Mouse (Mus musculus) A20 (cell line): ENCODE measurements around the gene Bpifb9b.
"Not testable (repeated sequence)": the region's sequence is repeated elsewhere in the genome, so short reads cannot be mapped to it uniquely, and the experiment has no call there.

ENCODE experiments used
- DNase-seq: peaks from one replicate; pipeline ENCODE4 v3.0.0-alpha.2; 2011; ENCODE audit warnings: low read depth, low spot score

The Bpifb9b gene

GRCm38 (mm10) chr2:154306927-154307326, at the start of gene Bpifb9b:
Gene Bpifb9b, plus strand, starts transcription at chr2:154307227.
- not testable (repeated sequence) for DNase-seq

DNA sequence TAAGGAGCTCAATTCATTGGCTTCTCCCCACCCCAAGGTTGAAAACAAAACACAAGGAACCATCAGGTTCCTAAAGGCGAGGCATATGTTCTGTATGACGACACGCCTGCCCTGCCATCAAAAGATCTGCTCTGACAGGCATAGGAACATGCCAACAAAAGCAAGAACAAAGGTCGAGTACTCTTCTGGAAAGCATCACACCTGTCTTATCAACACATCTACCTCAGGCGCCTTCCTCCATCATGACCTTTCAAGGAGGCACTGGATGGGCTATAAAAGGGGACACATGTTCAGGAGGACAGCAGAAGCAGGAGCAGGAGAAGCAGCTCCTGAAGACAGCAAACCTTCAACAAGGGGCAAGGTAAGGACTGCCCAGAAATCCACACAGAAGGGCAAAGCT, 49.5 kb upstream of the Bpifb9b start, which contains the start of gene Bpifb9a:
Bpifb9a (plus strand) TSS at position 301 of the 400 bp plus-strand sequence.
- not testable (repeated sequence) for DNase-seq

DNA sequence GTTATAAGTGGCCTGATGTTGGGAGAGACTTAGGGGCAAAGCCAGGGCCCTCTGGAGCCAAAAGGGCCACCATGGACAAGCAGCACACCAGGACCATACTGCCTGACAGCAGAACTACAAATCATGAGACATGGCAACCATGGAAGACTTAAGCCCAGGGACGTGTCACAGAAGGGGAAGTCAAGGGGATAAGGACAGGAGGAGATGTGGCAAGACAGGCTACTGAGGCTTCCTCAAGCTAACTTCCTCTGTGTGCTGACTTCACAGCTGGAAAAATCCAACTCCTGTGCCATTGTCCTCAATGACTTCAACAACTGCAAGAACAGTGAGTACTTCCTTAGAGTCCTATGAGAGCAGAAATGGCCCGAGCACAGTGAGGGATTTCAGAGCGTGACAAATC, 42.6 kb upstream of the Bpifb9b start:
- not testable (repeated sequence) for DNase-seq

DNA sequence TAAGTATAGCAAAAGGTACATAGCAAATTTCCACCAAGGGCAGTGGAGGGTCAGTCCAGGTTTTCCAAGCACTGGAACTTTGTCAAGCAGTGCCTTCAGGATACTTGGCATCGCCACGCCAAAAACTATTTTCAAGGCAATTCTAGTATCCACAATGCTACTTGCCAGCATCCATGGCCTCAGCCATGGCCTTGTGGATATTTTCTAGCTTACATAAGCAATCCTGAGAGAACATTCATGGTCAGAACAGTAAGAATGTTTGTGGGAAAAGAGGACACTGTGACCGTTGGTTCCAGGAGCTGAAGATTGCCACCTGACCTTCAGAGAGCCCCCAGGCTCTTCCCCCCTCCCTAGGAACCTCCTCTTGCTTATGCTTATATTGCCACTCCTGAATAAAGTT, 15.2 kb upstream of the Bpifb9b start:
- not testable (repeated sequence) for DNase-seq

- no peak for DNase-seq
These were observed 14.2 kb upstream of the Bpifb9b start for GRCm38 (mm10) chr2:154292833-154293232.

- peak; percentile 70 for DNase-seq
These were observed 12.3 kb upstream of the Bpifb9b start for GRCm38 (mm10) chr2:154294746-154295145.

DNA sequence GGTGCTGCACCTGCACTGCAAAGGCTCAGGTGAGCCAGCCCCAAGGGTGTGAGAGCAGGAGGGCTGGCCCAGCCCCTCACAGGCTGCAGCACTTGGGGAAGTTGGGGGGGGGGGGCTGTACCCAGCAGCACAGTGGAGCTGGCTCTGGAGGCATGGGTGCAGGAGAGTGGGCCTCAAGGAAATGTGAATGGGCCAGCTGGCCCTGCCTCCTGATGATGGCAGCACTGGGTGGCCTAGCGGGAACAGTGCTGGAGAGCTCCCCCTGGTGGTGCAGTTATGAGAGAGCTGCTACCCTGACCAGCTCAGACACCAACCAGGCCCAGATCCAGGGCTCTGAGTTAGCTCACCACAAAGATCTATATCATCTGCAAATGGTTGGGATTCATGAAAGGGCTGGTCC, 6.5 kb upstream of the Bpifb9b start:
- peak; percentile 78 for DNase-seq

DNA sequence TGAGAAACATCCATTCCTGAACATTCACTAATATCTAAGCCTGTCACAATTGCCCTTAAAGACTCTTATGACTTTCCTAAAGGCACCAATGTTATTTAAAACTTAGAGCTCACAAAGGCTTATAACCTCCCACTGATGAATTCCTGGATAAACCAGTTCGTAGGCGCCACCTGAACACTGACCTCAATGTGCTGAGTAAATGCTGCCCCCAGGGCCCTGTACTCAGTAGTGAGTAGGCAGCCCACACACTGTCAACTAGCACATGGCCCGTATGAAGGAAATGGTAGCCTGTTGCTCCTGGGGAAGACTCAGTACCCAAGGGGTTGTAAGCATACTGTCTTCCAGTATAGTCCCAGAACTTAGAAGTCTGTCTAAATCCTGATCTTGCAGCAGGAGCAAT, 5.3 kb upstream of the Bpifb9b start:
- no peak for DNase-seq

GRCm38 (mm10) chr2:154304604-154305003, 2.4 kb upstream of the Bpifb9b start:
- DNase-seq: not testable (repeated sequence)

- DNase-seq: not testable (repeated sequence)
These were observed 6.7 kb downstream of the Bpifb9b start for GRCm38 (mm10) chr2:154313771-154314170.

GRCm38 (mm10) chr2:154326852-154327251, 19.8 kb downstream of the Bpifb9b start:
- no peak for DNase-seq

DNA sequence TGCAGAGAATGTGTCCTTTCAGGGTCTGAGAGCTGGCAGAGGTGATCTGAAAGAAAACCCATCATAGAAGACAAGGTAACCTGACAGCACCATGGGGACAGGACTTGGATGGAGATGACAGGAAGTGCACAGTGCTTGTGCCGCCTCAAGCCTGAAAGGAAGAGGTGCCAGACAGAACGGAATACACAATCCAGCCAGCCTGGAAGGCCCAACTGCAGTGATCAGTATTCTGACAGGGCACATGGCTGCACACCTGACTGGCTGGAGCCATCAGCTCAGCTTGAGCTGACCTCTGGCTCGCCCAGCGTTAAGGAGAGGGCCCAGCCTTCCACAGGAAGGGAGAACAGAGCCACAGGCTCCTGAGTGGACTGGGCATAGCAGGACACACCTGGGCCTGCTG, 28.5 kb downstream of the Bpifb9b start:
- no peak for DNase-seq

DNA sequence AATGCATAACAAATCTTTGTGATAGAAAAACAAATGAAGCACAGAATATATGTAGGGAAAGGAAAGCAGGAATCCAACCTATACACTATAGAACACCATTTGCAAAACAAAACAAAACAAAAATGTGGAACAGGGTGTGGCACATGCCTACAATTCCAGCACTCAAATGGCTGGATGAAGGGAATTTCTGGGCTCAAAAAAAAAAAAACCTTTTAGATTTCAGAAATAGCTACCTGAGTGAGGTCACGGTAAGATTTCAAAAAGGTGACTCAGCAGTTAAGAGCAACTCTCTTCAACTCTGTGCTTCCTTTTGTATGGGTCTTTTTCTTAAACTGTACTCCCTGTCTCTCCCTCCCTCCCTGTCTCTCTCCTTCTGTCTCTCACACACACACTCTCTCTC, 31.1 kb downstream of the Bpifb9b start:
- DNase-seq: no peak

GRCm38 (mm10) chr2:154339356-154339755, 32.3 kb downstream of the Bpifb9b start:
- DNase-seq: no peak

GRCm38 (mm10) chr2:154348152-154348551, 41.1 kb downstream of the Bpifb9b start:
- no peak for DNase-seq

GRCm38 (mm10) chr2:154354000-154354425, 47.0 kb downstream of the Bpifb9b start:
- DNase-seq: not testable (repeated sequence)

DNA sequence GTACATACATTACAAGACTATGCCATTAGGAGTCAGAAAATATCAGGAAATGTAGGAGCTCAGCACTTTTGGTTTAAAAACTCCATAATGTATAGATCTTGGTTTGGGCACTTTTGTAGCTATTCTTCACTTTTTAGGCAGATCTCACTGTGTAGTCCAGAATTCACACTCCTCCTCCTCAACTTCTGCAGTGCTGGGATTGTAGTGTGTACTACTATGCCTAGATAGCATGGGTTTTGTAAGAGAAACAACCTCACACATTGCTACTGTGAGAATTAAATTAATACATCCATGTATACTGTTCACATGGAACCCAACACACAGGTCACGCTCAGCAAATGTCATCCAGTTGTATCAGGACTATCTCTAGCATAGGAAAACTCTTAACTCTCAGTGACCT, 60.5 kb downstream of the Bpifb9b start:
- no peak for DNase-seq
